Mouse (Mus musculus) spleen, adult 2 months (tissue): Measurements from ENCODE around the gene Iqch. TPM values are rescaled to one million over a fixed set of nuclear protein-coding genes. Genes with fewer than 3 reads are reported as not detected.

Experiments used
- DNase-seq, 2 experiments: peaks; one replicate each; pipeline versions ENCODE4 v3.0.0 to v3.0.0-alpha.2; 2012 to 2021; ENCODE audit warnings: low spot score in 2 of 2, low read depth in 1 of 2
- H3K27ac ChIP-seq: fragments of 200-500 bp; 2 replicates; pipeline ENCODE4 v1.5.1; 2012; ENCODE audit warnings: low read length, inconsistent platforms; ENCODE audit not compliant: insufficient read depth
- H3K27me3 ChIP-seq: fragments of 200-500 bp; 2 replicates; pipeline ENCODE4 v1.6.1; 2012; ENCODE audit warnings: mild to moderate bottlenecking, moderate library complexity, low read length, inconsistent platforms; ENCODE audit not compliant: control insufficient read depth, insufficient read depth
- H3K36me3 ChIP-seq: fragments of 200-500 bp; 2 replicates; pipeline ENCODE4 v1.6.1; 2012; ENCODE audit warnings: mild to moderate bottlenecking, low read length, inconsistent platforms; ENCODE audit not compliant: control insufficient read depth, insufficient read depth
- H3K4me1 ChIP-seq: fragments of 200-500 bp; 2 replicates; pipeline ENCODE4 v1.6.1; 2011; ENCODE audit warnings: inconsistent platforms; ENCODE audit not compliant: control insufficient read depth, insufficient read depth, insufficient read length
- H3K4me3 ChIP-seq: fragments of 200-500 bp; 2 replicates; pipeline ENCODE4 v1.5.1; 2011; ENCODE audit warnings: mild to moderate bottlenecking, inconsistent platforms; ENCODE audit not compliant: insufficient read depth, insufficient read length; ENCODE audit errors: extremely low read depth
- CTCF ChIP-seq: fragments of 200-500 bp; IDR thresholded peaks from 2 replicates; pipeline ENCODE4 v1.5.1; 2011; ENCODE audit warnings: mild to moderate bottlenecking, inconsistent platforms; ENCODE audit not compliant: insufficient read depth, insufficient read length, insufficient replicate concordance; ENCODE audit errors: extremely low read depth
- POLR2A ChIP-seq: fragments of 200-500 bp; IDR thresholded peaks from 2 replicates; pipeline ENCODE4 v1.6.1; 2011; ENCODE audit warnings: low read depth, low read length, inconsistent platforms
- WGBS: fragments of 180-500 bp; shearing (Covaris S2); methylation state at CpG from one replicate; pipeline ENCODE4 v1.1.7; 2018; 5-methylcytosine and 5-hydroxymethylcytosine counted together
- polyA plus RNA-seq: library from polyadenylated mRNA; depleted of rRNA; stranded (reverse); fragments of >200 nt; gene quantifications from 2 replicates; pipeline ENCODE4 v1.2.3, GENCODE M21; 2012

The Iqch gene
- polyA plus RNA-seq, 1 experiment = not detected

DNA sequence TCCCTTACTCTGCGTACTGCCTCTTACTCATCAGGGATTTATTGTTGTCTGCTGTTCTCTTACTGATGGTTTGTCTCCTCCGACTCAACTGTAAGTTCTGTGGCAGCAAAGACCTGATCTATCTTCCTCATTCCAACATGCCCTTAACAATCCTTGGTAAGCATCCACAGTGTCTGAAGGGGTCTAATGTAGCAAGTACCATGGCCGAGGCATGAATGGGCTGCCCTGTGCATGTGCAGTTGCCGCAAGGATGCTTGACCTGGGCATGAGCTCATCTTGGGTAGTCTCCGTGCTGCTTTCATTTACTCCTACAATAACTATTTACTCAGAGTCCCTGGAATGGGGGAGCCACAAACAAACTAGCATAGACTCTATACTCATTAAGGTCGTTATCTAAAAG, 17.0 kb downstream of the Iqch start:
- no peak overlapping the region for H3K27ac ChIP-seq
- TF ChIP-seq CTCF (no peak), POLR2A (no peak)
- 93% methylated on average over 6 of the region's 6 CpGs for WGBS
- DNase-seq = no peak
- H3K4me3 ChIP-seq = no peak overlapping the region
- H3K27me3 ChIP-seq = no peaks in the 10 kb centered on the region
- no peaks in the 10 kb centered on the region for H3K36me3 ChIP-seq
- H3K4me1 ChIP-seq = no peaks in the 10 kb centered on the region

- 83% methylated on average over 4 of the region's 4 CpGs for WGBS
- Histone ChIP-seq H3K4me1 (no peaks in the 10 kb centered on the region), H3K36me3 (no peaks in the 10 kb centered on the region), H3K27ac (no peak overlapping the region), H3K27me3 (no peaks in the 10 kb centered on the region), H3K4me3 (no peak overlapping the region)
- no peak for DNase-seq
- TF ChIP-seq POLR2A = no peak
- TF ChIP-seq CTCF = no peak
Measured at GRCm38 (mm10) chr9:63581778-63582177, 20.5 kb downstream of the Iqch start.

GRCm38 (mm10) chr9:63580046-63580445, 22.2 kb downstream of the Iqch start:
- no peak overlapping the region for H3K4me3 ChIP-seq
- WGBS = 89% methylated on average over 2 of the region's 2 CpGs
- DNase-seq = no peak
- no peaks in the 10 kb centered on the region for H3K36me3 ChIP-seq
- no peaks in the 10 kb centered on the region for H3K4me1 ChIP-seq
- H3K27me3 ChIP-seq = no peaks in the 10 kb centered on the region
- no peak for TF ChIP-seq POLR2A
- no peak for TF ChIP-seq CTCF
- no peak overlapping the region for H3K27ac ChIP-seq

- TF ChIP-seq CTCF = no peak
- TF ChIP-seq POLR2A = no peak
- peak in 1 of 2 experiments; percentile 13 for DNase-seq
- no peaks in the 10 kb centered on the region for H3K4me1 ChIP-seq
- H3K27me3 ChIP-seq = no peaks in the 10 kb centered on the region
- no peak overlapping the region for H3K4me3 ChIP-seq
- 91% methylated on average over 5 of the region's 5 CpGs for WGBS
- no peaks in the 10 kb centered on the region for H3K36me3 ChIP-seq
- H3K27ac ChIP-seq = no peak overlapping the region
Measured at GRCm38 (mm10) chr9:63579644-63580043, 22.6 kb downstream of the Iqch start.

- 91% methylated on average over 3 of the region's 3 CpGs for WGBS
- Histone ChIP-seq H3K4me3 (no peak overlapping the region), H3K27ac (no peak overlapping the region), H3K36me3 (no peaks in the 10 kb centered on the region), H3K4me1 (no peaks in the 10 kb centered on the region), H3K27me3 (no peaks in the 10 kb centered on the region)
- no peak for DNase-seq
- TF ChIP-seq POLR2A = no peak
- no peak for TF ChIP-seq CTCF
Measured at GRCm38 (mm10) chr9:63577469-63577868, 24.8 kb downstream of the Iqch start.

DNA sequence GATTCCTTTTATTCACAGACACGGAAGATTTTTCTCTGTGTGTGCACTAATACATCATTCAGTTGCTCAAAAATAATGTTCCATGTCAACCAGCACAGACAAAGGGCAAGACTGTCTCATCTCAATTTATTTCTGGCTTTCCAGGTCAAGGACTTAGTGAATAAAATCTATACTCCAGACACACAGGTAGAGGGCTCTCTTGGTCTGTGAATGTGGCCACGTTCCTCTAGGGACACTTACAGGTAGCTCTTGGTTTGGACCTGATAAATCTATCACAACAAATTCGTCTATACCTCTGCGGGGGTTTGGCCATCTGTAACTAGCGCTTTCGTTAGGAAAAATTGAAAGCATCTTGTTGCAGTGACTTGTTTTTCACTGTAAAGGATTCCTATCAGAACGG, 29.4 kb downstream of the Iqch start:
- no peak for DNase-seq
- H3K27me3 ChIP-seq = no peaks in the 10 kb centered on the region
- WGBS = 85% methylated on average over 7 of the region's 7 CpGs
- H3K4me3 ChIP-seq = no peak overlapping the region
- no peaks in the 10 kb centered on the region for H3K36me3 ChIP-seq
- H3K4me1 ChIP-seq = no peaks in the 10 kb centered on the region
- no peak for TF ChIP-seq POLR2A
- TF ChIP-seq CTCF = no peak
- H3K27ac ChIP-seq = no peak overlapping the region

DNA sequence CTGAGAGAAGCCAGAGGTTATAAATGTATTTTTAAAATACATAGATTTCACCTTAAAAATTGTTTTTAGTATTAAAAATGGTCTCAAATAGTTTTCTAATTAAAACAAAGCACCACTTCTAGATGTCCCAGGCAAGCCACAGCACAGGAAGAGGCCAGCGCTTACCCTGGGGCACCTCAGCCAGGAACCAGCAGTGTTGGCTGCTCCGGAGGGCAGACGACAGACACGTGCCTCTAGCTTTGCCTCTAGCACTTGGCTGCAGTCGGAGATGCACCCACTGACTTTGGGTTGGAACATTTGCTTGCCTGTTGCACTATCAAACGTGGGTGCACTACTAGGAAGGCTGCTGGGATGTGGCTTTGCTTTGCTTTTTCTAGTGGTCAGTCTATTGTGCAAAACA, 30.4 kb downstream of the Iqch start:
- no peak overlapping the region for H3K4me3 ChIP-seq
- no peaks in the 10 kb centered on the region for H3K36me3 ChIP-seq
- no peak for TF ChIP-seq POLR2A
- no peak for TF ChIP-seq CTCF
- no peak for DNase-seq
- no peaks in the 10 kb centered on the region for H3K4me1 ChIP-seq
- H3K27me3 ChIP-seq = no peaks in the 10 kb centered on the region
- 9% methylated on average over 6 of the region's 6 CpGs for WGBS
- H3K27ac ChIP-seq = no peak overlapping the region

DNA sequence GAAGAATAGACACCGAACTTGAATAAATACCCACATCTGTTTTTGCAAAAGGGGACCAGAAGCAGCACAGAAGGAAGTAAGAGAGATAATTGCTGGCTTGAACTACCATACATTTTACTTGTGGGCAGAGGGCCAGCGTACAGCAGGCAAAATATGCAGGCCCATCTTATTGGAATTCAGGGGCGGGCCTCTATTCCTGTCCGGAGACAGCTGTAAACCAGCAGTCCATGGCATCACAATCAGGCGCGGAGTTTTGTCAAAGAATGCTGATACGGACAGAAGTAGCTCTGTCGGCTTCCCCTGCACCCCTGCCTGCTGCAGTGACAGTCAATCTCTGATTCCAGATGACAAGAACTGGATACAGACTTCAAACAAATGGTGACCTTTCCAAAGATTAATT, 33.5 kb downstream of the Iqch start:
- Histone ChIP-seq H3K27ac (no peak overlapping the region), H3K4me1 (no peaks in the 10 kb centered on the region), H3K27me3 (no peaks in the 10 kb centered on the region), H3K4me3 (no peak overlapping the region), H3K36me3 (no peaks in the 10 kb centered on the region)
- 58% methylated on average over 8 of the region's 8 CpGs for WGBS
- DNase-seq = no peak
- TF ChIP-seq CTCF = no peak
- no peak for TF ChIP-seq POLR2A
